Mouse (Mus musculus) G1E (cell line): ENCODE results near the gene Mmp8. TPM values are rescaled to one million over a fixed set of nuclear protein-coding genes. Genes with fewer than 3 reads are reported as not detected.

ENCODE experiments used
- ATAC-seq: 2 replicates; pipeline ENCODE4 v1.8.0; 2016; ENCODE audit warnings: mild to moderate bottlenecking; ENCODE audit not compliant: insufficient number of reproducible peaks, poor library complexity, low FRiP score, severe bottlenecking; ENCODE audit errors: extremely low read depth
- DNase-seq: peaks from one replicate; pipeline ENCODE4 v3.0.0; 2012; ENCODE audit warnings: low spot score
- H3K27me3 ChIP-seq: 2 replicates; pipeline ENCODE4 v1.6.1; 2012; ENCODE audit warnings: mild to moderate bottlenecking, low read length, inconsistent platforms; ENCODE audit not compliant: insufficient read depth
- H3K36me3 ChIP-seq: replicated peaks from 2 replicates; pipeline ENCODE3; 2012; ENCODE audit warnings: mild to moderate bottlenecking, inconsistent platforms
- H3K4me1 ChIP-seq: 2 replicates; pipeline ENCODE4 v1.6.1; 2012; ENCODE audit warnings: low read depth, low read length, inconsistent platforms, mixed read lengths; ENCODE audit not compliant: insufficient read depth
- H3K4me3 ChIP-seq: 2 replicates; pipeline ENCODE4 v1.5.1; 2012; ENCODE audit warnings: low read depth, mild to moderate bottlenecking, inconsistent platforms, low read length, moderate library complexity, mixed read lengths
- H3K9me3 ChIP-seq: replicated peaks from 2 replicates; pipeline ENCODE4 v1.6.1; 2012; ENCODE audit warnings: inconsistent platforms
- CTCF ChIP-seq: IDR thresholded peaks from 2 replicates; pipeline ENCODE4 v1.5.1; 2012; ENCODE audit warnings: low read depth, low read length, inconsistent platforms, mixed read lengths
- GATA1 ChIP-seq: IDR thresholded peaks from 2 replicates; pipeline ENCODE4 v1.6.1; 2012; ENCODE audit warnings: borderline replicate concordance, low read length, inconsistent platforms, mixed read lengths
- GATA2 ChIP-seq: IDR thresholded peaks from 2 replicates; pipeline ENCODE4 v1.6.1; 2012; ENCODE audit warnings: low read depth, low read length, inconsistent platforms, borderline replicate concordance
- POLR2AphosphoS5 ChIP-seq: IDR thresholded peaks from 2 replicates; pipeline ENCODE4 v1.6.1; 2012; ENCODE audit warnings: low read depth, low read length, inconsistent platforms; ENCODE audit not compliant: insufficient replicate concordance
- TAL1 ChIP-seq: conservative IDR thresholded peaks from 2 replicates; pipeline ENCODE4 v1.6.1; 2012; ENCODE audit warnings: low read depth, low read length, inconsistent platforms, mixed read lengths
- polyA plus RNA-seq: library from polyadenylated mRNA; stranded (reverse); fragments of >175 nt; gene quantifications from 2 replicates; pipeline ENCODE4 v1.2.3, GENCODE M21; 2012
- total RNA-seq, 2 experiments: library from RNA; stranded (forward) in 1 of 2; stranded (reverse) in 1 of 2; fragments of 200-1000 nt in 1 of 2; fragments of >200 nt in 1 of 2; fragmentation: Nextera tagmentation in 1 of 2; gene quantifications; 2 replicates each; pipeline ENCODE4 v1.2.3; 2014 to 2017

Gene Mmp8
- total RNA-seq (2014; fragmentation: Nextera tagmentation) (not detected in 2 replicates), total RNA-seq (2017) (0.52 and 0.71 TPM in 2 replicates), polyA plus RNA-seq (0.03 and 0.20 TPM in 2 replicates)

DNA sequence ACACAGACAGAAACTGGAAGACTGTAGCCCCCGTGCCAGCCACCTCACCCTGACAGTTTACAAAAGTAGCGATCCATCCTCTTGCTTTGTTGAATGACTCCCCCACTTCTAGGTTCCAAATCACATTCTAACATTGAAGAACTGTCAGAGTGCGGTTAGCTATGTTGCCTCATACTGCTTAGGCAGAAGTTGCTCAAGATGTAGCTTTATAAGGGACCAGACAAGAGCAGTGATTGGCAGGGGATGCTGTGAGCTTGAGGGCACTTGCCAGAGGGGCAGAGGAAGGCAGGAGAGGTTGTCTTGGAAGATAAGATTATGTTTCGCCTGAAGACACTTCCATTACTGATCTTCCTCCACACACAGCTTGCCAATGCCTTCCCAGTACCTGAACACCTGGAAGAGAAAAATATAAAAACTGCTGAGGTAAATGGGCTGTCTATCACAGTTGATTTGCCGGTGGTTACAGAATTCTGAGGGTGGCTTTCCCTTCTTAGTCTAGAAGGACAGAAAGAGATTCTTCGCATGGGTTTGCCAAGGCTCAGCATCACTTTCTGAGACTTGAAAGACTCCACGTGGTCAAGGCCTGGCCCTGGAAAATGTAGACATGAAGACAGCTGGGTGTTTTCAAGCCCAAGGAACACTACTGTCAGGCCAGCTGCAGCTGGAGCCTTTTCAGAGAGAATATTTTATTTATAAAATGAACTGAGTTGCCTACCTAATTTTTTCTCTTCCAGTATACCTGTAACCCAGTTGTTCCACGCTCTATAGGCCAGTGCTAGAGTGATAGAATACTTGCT is at the start of gene Mmp8:
TSS of gene Mmp8 (plus strand) at position 236 of the 797 bp plus-strand sequence.
- DNase-seq (no peak), ATAC-seq (no peak)
- Histone ChIP-seq H3K36me3 (no peaks in the 10 kb centered on the region), H3K4me1 (no peaks in the 10 kb centered on the region), H3K9me3 (no peaks in the 10 kb centered on the region), H3K4me3 (no peak within 1 kb of the TSS), H3K27me3 (no peaks in the 10 kb centered on the region)
- TF ChIP-seq TAL1 (no peak), GATA2 (no peak), POLR2AphosphoS5 (no peak), GATA1 (no peak), CTCF (no peak)

DNA sequence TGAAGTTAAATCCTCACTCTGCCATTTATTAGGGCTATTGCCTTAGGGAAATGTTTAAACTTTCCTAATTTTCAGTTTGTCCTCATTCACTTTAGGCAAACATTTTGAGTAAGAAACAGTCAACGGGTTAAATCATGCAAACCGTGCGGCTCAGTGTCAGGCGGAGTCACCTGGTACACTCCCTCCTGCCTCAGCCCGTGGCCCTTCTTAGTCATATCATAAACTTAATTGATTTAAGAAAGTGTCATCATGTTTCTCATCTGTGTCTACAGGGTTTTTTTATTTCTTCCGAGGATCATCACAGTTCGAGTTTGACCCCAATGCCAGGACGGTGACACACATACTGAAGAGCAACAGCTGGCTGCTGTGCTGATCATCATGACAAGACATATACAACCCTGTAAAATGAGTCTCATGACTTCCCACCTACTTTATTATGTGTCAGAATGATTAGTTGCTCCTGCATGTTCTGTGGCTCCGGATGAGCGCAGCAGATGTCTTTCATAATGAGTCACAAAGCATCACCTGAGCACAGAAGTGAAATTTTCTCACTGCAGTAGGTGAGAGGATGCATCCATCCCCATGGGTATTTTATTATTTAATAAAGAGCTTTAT is 48.5 kb upstream of the Mmp8 start:
- Histone ChIP-seq H3K4me1 (no peaks in the 10 kb centered on the region), H3K27me3 (no peaks in the 10 kb centered on the region), H3K9me3 (no peaks in the 10 kb centered on the region), H3K4me3 (no peak overlapping the region), H3K36me3 (no peaks in the 10 kb centered on the region)
- ATAC-seq (no peak), DNase-seq (no peak)
- TF ChIP-seq TAL1 (no peak), CTCF (no peak), GATA1 (no peak), POLR2AphosphoS5 (no peak), GATA2 (no peak)

DNA sequence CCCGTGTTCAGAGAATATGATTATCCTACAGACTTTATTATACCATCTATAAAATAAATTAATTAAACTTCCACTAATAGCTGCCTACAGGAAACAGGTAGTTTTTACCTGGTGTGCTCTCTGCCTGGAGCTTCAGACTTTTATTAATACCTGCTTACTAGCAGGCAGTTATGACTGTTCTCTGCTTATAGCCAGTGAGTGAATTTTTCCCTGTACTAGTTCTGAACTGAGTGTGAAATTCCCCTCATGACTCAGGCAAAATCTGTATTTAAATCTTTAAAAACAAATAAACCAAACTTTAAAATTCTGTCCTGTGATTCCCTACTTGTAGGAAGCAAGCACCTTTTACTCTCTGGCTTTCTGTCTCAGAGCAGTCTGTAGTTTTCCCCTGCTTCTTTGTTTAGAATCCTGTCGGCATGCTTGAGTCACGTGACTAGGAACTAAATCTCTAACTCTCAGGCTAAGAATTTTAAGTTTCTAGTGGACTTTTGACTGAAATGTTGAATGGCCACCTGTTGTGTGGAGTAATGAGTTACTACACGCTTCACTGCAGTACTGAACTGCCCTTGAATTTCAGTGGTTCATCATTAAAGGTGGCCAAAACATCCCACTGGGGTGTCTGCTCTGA is 40.2 kb upstream of the Mmp8 start:
- ATAC-seq (no peak), DNase-seq (no peak)
- no peaks in the 10 kb centered on the region for H3K27me3 ChIP-seq
- H3K9me3 ChIP-seq = no peaks in the 10 kb centered on the region
- H3K4me3 ChIP-seq = no peak overlapping the region
- no peaks in the 10 kb centered on the region for H3K4me1 ChIP-seq
- H3K36me3 ChIP-seq = no peaks in the 10 kb centered on the region
- TF ChIP-seq POLR2AphosphoS5 = no peak
- no peak for TF ChIP-seq GATA1
- TF ChIP-seq CTCF = no peak
- TF ChIP-seq TAL1 = no peak
- no peak for TF ChIP-seq GATA2

DNA sequence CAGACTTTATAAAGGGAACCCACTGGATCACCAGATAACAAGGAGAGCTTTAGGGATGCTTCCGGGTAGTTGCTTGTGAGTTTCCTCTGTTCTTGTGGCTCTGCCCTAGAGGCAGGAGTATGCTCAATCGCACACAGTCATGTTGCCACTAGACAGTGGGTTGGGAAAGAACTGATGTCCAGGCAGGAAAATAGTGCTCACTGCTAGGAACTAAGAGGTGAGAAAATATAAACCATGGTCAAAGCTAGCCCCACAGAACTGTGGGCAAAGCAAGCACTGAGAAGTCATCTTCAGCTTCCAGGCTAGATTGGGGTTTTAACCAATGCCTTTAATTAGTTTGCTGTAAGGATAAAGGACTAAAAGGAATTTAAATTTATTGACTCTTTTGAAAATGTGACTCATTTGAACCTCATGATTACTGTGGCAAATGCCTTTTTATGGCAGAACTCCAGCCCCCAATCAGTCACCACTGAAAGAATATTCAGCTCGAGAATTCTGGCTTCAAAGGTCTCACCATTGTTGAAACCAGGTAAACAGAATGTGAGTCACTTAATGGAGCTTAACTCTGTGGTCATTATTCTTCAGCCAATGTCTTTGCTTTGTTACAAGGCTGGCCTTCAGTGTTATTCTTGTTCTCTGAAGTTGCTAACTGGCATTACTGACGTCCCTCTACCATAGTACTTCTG is 31.9 kb upstream of the Mmp8 start:
- Histone ChIP-seq H3K9me3 (no peaks in the 10 kb centered on the region), H3K36me3 (no peaks in the 10 kb centered on the region), H3K4me1 (no peaks in the 10 kb centered on the region; the same call in 1 of the 2 replicates), H3K4me3 (no peak overlapping the region), H3K27me3 (no peaks in the 10 kb centered on the region)
- no peak for ATAC-seq
- TF ChIP-seq POLR2AphosphoS5 = no peak
- TF ChIP-seq GATA1 = no peak
- TF ChIP-seq GATA2 = no peak
- TF ChIP-seq CTCF = no peak
- no peak for TF ChIP-seq TAL1
- DNase-seq = no peak

DNA sequence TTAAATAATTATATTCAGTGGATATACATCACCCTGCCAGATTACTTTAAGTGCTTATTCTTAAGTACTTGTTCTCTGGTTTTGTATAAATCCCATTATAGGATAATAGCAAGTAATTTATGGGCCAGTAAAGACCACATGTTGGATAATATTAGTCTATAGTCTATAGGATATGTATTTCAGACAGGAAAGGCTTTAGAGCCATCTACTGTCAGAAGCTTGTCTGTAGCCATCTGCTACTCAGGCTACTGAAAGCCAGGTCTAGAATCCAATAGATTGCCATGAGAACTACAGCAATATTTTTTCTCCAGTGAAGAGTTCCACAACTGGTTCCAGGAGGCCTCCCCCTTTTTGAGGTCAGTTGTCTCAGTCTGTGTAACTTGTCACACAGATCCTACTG is 15.5 kb upstream of the Mmp8 start:
- no peaks in the 10 kb centered on the region for H3K9me3 ChIP-seq
- DNase-seq (no peak), ATAC-seq (no peak)
- no peaks in the 10 kb centered on the region for H3K36me3 ChIP-seq
- TF ChIP-seq POLR2AphosphoS5 (no peak), GATA1 (no peak), CTCF (no peak), TAL1 (no peak), GATA2 (no peak)
- H3K27me3 ChIP-seq = no peaks in the 10 kb centered on the region
- H3K4me3 ChIP-seq = no peak overlapping the region
- no peaks in the 10 kb centered on the region for H3K4me1 ChIP-seq
